Mouse (Mus musculus) stomach, postnatal 0 days (tissue): Measurements from ENCODE around the gene Olfr1023. TPM values are rescaled to one million over a fixed set of nuclear protein-coding genes. Genes with fewer than 3 reads are reported as not detected.

Experiments
- ATAC-seq: fragments of 200-750 bp; cut with Nextera tagmentation; 2 replicates; pipeline ENCODE4 v1.8.0; 2017; ENCODE audit not compliant: low FRiP score, low TSS enrichment
- DNase-seq: peaks from one replicate; pipeline ENCODE4 v3.0.0-alpha.2; 2016; ENCODE audit warnings: low spot score
- H3K27ac ChIP-seq: fragments of 300-500 bp; sonication (generic); replicated peaks from 2 replicates; pipeline ENCODE4 v1.5.1; 2014; ENCODE audit warnings: mild to moderate bottlenecking, control low read depth
- H3K27me3 ChIP-seq: fragments of 300-500 bp; sonication (generic); 2 replicates; pipeline ENCODE4 v1.6.1; 2014; ENCODE audit warnings: low read length; ENCODE audit not compliant: control insufficient read depth, insufficient read depth
- H3K36me3 ChIP-seq: fragments of 300-500 bp; sonication (generic); 2 replicates; pipeline ENCODE4 v1.6.1; 2014; ENCODE audit warnings: low read length, mixed read lengths; ENCODE audit not compliant: control insufficient read depth, insufficient read depth
- H3K4me1 ChIP-seq: fragments of 300-500 bp; sonication (generic); replicated peaks from 2 replicates; pipeline ENCODE4 v1.6.1; 2014; ENCODE audit warnings: antibody characterized with exemption; ENCODE audit not compliant: control insufficient read depth, insufficient read depth
- H3K4me2 ChIP-seq: fragments of 300-500 bp; sonication (generic); replicated peaks from 2 replicates; pipeline ENCODE4 v1.6.1; 2014; ENCODE audit warnings: low read depth, mild to moderate bottlenecking, control low read depth, moderate library complexity
- H3K4me3 ChIP-seq: fragments of 300-500 bp; sonication (generic); 2 replicates; pipeline ENCODE4 v1.5.1; 2014; ENCODE audit warnings: low read depth, low read length, control low read depth
- H3K9ac ChIP-seq: fragments of 300-500 bp; sonication (generic); 2 replicates; pipeline ENCODE4 v1.6.1; 2014; ENCODE audit warnings: mild to moderate bottlenecking, low read length, control low read depth, mixed read lengths
- H3K9me3 ChIP-seq: fragments of 300-500 bp; sonication (generic); 2 replicates; pipeline ENCODE4 v1.6.1; 2016; ENCODE audit warnings: low read length; ENCODE audit not compliant: control insufficient read depth
- CTCF ChIP-seq: IDR thresholded peaks from 2 replicates; pipeline ENCODE4 v1.5.1; 2016; ENCODE audit warnings: antibody characterized with exemption, low read depth, mild to moderate bottlenecking, moderate library complexity
- EP300 ChIP-seq: optimal IDR thresholded peaks from 2 replicates; pipeline ENCODE3; 2016; ENCODE audit warnings: antibody characterized with exemption
- WGBS: fragments of 180-500 bp; shearing (Covaris S2); extraction: QIAGEN DNeasy Blood & Tissue Kit; methylation state at CpG from one replicate; pipeline ENCODE4 v1.1.7; 2014; 5-methylcytosine and 5-hydroxymethylcytosine counted together
- polyA plus RNA-seq: library from polyadenylated mRNA; unstranded; fragments of >200 nt; fragmentation: Nextera tagmentation; extraction: Ambion mirVana; gene quantifications from 2 replicates; pipeline ENCODE4 v1.2.1, GENCODE M21; 2015

The Olfr1023 gene
- polyA plus RNA-seq, 1 experiment from 2014 or later: not detected

DNA sequence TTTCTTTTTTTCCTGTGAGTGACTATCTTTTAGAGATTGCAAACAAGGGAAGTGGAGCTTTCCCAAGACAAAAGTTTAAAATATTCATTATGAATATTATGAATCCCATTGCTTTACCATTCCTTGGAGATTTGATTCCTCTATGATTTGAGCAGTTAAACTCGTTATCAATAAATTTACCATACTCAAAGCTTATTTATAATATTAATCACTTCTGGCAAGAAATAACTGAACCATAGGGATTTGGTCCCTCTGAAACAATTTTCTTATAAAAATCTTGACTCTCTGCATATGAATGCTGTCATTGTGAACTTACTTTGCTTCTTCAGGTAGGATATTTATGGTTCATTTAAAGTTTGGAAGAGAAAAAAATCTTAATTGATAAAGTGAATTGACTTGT, 29.5 kb downstream of the Olfr1023 start, which contains the start of gene Olfr1025-ps1:
Gene Olfr1025-ps1, plus strand, starts transcription at position 301 of the 400 bp plus-strand sequence.
- 65% methylated on average over 1 of the region's 1 CpGs for WGBS
- no peak for DNase-seq
- H3K4me2 ChIP-seq: no peak within 1 kb of the TSS

DNA sequence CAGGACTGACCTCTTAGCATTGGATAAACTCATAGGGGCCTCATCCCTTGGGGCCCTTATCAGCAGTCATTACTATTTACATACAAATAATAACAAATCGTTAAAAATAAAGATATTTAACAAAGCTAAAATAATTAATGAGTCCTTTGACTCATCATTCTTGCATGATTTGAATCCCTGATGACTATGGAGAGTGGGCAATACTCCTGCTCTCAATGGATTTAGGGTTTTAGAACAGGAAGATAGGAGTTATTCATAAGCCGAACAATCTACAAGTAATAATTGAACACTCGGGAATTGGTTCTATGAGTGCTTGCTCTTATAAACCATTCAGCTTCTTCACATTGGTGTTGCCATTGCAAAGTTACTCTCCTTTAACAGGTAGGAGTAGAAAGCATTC, 35.8 kb downstream of the Olfr1023 start, which contains the start of gene Olfr1026:
Gene Olfr1026, plus strand, starts transcription at position 301 of the 400 bp plus-strand sequence.
- TF ChIP-seq EP300 (no peak), CTCF (no peak)
- DNase-seq (no peak), ATAC-seq (no peak)
- Histone ChIP-seq H3K9me3 (no peaks in the 10 kb centered on the region), H3K36me3 (no peaks in the 10 kb centered on the region), H3K4me2 (no peak within 1 kb of the TSS), H3K4me1 (no peaks in the 10 kb centered on the region), H3K9ac (no peak within 1 kb of the TSS), H3K27me3 (no peaks in the 10 kb centered on the region), H3K27ac (no peak within 1 kb of the TSS), H3K4me3 (no peak within 1 kb of the TSS)
- WGBS: 81% methylated on average over 3 of the region's 3 CpGs

More for the DNA sequence above, 29.5 kb downstream of the Olfr1023 start, which contains the start of gene Olfr1025-ps1:
- H3K36me3 ChIP-seq: no peaks in the 10 kb centered on the region
- H3K9ac ChIP-seq: no peak within 1 kb of the TSS
- no peaks in the 10 kb centered on the region for H3K9me3 ChIP-seq
- H3K4me3 ChIP-seq: no peak within 1 kb of the TSS
- TF ChIP-seq CTCF: no peak
- TF ChIP-seq EP300: no peak
- H3K4me1 ChIP-seq: no peaks in the 10 kb centered on the region
- no peak for ATAC-seq
- no peaks in the 10 kb centered on the region for H3K27me3 ChIP-seq
- H3K27ac ChIP-seq: no peak within 1 kb of the TSS

Other genes with a start within 250 kb of the Olfr1023 start
- not detected in 2 replicates for gene Olfr1002, start 234.9 kb upstream of the Olfr1023 start, polyA plus RNA-seq
- not detected in 2 replicates for gene Olfr154, start 221.2 kb upstream of the Olfr1023 start, polyA plus RNA-seq
- not detected in 2 replicates for gene Olfr1006, start 206.9 kb upstream of the Olfr1023 start, polyA plus RNA-seq
- not detected in 2 replicates for gene Olfr1008, start 196.2 kb upstream of the Olfr1023 start, polyA plus RNA-seq
- gene Olfr1009, start 170.2 kb upstream of the Olfr1023 start, polyA plus RNA-seq: not detected in 2 replicates
- not detected in 2 replicates for gene Olfr1012, start 122.9 kb upstream of the Olfr1023 start, polyA plus RNA-seq
- gene Olfr1013, start 118.5 kb upstream of the Olfr1023 start, polyA plus RNA-seq: not detected in 2 replicates
- gene Olfr1014, start 112.9 kb upstream of the Olfr1023 start, polyA plus RNA-seq: not detected in 2 replicates
- gene Olfr1015, start 103.6 kb upstream of the Olfr1023 start, polyA plus RNA-seq: not detected in 2 replicates
- not detected in 2 replicates for gene Olfr1016, start 83.1 kb upstream of the Olfr1023 start, polyA plus RNA-seq
- not detected in 2 replicates for gene Olfr1018, start 67.2 kb upstream of the Olfr1023 start, polyA plus RNA-seq
- not detected in 2 replicates for gene Olfr1019, start 40.2 kb upstream of the Olfr1023 start, polyA plus RNA-seq
- not detected in 2 replicates for gene Olfr1020, start 38.6 kb upstream of the Olfr1023 start, polyA plus RNA-seq
- gene Olfr1022, start 17.0 kb upstream of the Olfr1023 start, polyA plus RNA-seq: not detected in 2 replicates
- not detected in 2 replicates for gene Olfr1024, start 19.4 kb downstream of the Olfr1023 start, polyA plus RNA-seq
- not detected in 2 replicates for gene Olfr1025-ps1, start 29.6 kb downstream of the Olfr1023 start, polyA plus RNA-seq
- not detected in 2 replicates for gene Olfr1026, start 35.9 kb downstream of the Olfr1023 start, polyA plus RNA-seq
- gene Olfr1028, start 64.8 kb downstream of the Olfr1023 start, polyA plus RNA-seq: not detected in 2 replicates
- not detected in 2 replicates for gene Olfr1029, start 88.3 kb downstream of the Olfr1023 start, polyA plus RNA-seq
- gene Olfr1030, start 93.6 kb downstream of the Olfr1023 start, polyA plus RNA-seq: not detected in 2 replicates
- not detected in 2 replicates for gene Olfr1031, start 104.7 kb downstream of the Olfr1023 start, polyA plus RNA-seq
- gene Olfr1032, start 119.9 kb downstream of the Olfr1023 start, polyA plus RNA-seq: not detected in 2 replicates
- 1.9 and 2.5 TPM in 2 replicates for gene Olfr1033, start 135.0 kb downstream of the Olfr1023 start, polyA plus RNA-seq
- gene Olfr1034, start 160.2 kb downstream of the Olfr1023 start, polyA plus RNA-seq: 0.01 and 0.02 TPM in 2 replicates
- gene Olfr1036, start 188.4 kb downstream of the Olfr1023 start, polyA plus RNA-seq: not detected in 2 replicates
- gene Olfr1037, start 201.7 kb downstream of the Olfr1023 start, polyA plus RNA-seq: not detected in 2 replicates